Mouse (Mus musculus) left cerebral cortex, adult 9 months (tissue): Measurements from ENCODE around the gene Akap13.

Experiments
- DNase-seq, 2 experiments: peaks; one replicate each; pipeline ENCODE4 v3.0.0; 2022; ENCODE audit warnings: low spot score in 2 of 2

The Akap13 gene

GRCm38 (mm10) chr7:75516716-75517619 lies 61.6 kb downstream of the Akap13 start:
- DNase-seq = no peak

GRCm38 (mm10) chr7:75520531-75520930 lies 65.2 kb downstream of the Akap13 start:
- DNase-seq = no peak

- DNase-seq = no peak
Observed at GRCm38 (mm10) chr7:75521199-75521598, 65.9 kb downstream of the Akap13 start.

- no peak for DNase-seq
Observed at GRCm38 (mm10) chr7:75522226-75522625, 66.9 kb downstream of the Akap13 start.

- DNase-seq = no peak
Observed at GRCm38 (mm10) chr7:75524789-75525569, 69.6 kb downstream of the Akap13 start.

GRCm38 (mm10) chr7:75525716-75526401 lies 70.5 kb downstream of the Akap13 start:
- DNase-seq = no peak

GRCm38 (mm10) chr7:75528751-75529150 lies 73.4 kb downstream of the Akap13 start:
- DNase-seq = no peak

- no peak for DNase-seq
Observed at GRCm38 (mm10) chr7:75529857-75530437, 74.6 kb downstream of the Akap13 start.

GRCm38 (mm10) chr7:75530642-75531041 lies 75.3 kb downstream of the Akap13 start:
- DNase-seq = no peak

- DNase-seq = no peak
Observed at GRCm38 (mm10) chr7:75533079-75533478, 77.7 kb downstream of the Akap13 start.

- DNase-seq = no peak
Observed at GRCm38 (mm10) chr7:75536298-75536697, 81.0 kb downstream of the Akap13 start.

- DNase-seq = no peak
Observed at GRCm38 (mm10) chr7:75537567-75537966, 82.2 kb downstream of the Akap13 start.

GRCm38 (mm10) chr7:75538513-75538912 lies 83.2 kb downstream of the Akap13 start:
- no peak for DNase-seq

GRCm38 (mm10) chr7:75539168-75539567 lies 83.8 kb downstream of the Akap13 start:
- no peak for DNase-seq

- DNase-seq = no peak
Observed at GRCm38 (mm10) chr7:75549856-75550255, 94.5 kb downstream of the Akap13 start.

- no peak for DNase-seq
Observed at GRCm38 (mm10) chr7:75550791-75551336, 95.5 kb downstream of the Akap13 start.

- no peak for DNase-seq
Observed at GRCm38 (mm10) chr7:75553002-75553666, 97.8 kb downstream of the Akap13 start.

GRCm38 (mm10) chr7:75553667-75554045 lies 98.3 kb downstream of the Akap13 start:
- DNase-seq = no peak

GRCm38 (mm10) chr7:75554065-75554464 lies 98.7 kb downstream of the Akap13 start:
- no peak for DNase-seq

- peak in 1 of 2 experiments; percentile 15 for DNase-seq
Observed at GRCm38 (mm10) chr7:75555940-75556339, 100.6 kb downstream of the Akap13 start.

GRCm38 (mm10) chr7:75558225-75558624 lies 102.9 kb downstream of the Akap13 start:
- no peak for DNase-seq
